Mouse (Mus musculus): ENCODE data around the gene Pdpr.
A peak's percentile ranks its signal among the peaks of the same experiment; 100 is the strongest.

DNA sequence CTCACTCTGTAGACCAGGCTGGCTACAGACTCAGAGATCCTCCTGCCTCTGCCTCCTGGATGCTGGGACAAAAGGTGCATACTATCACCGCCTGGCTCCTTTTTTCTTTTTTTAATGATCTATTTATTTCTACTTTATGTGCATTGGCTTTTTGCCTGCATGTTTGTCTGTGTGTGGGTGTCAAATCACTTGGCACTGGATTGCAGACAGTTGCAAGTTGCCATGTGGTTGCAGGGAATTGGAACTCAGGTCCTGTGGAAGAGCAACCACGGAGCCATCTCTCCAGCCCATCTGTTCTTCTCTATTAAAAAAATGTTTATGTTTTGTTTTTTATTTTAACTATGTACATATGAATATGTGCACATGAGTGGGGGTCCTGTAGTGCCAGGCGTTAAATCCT, 25.1 kb downstream of the Pdpr start:
- TF ChIP-seq TCF3 (IDR thresholded peaks at IDR 0.05; ENCODE audit: insufficient read length, low read depth) (no peak), POLR2A (IDR thresholded peaks at IDR 0.05; ENCODE audit: insufficient read length, low read depth) (no peak), MAX (IDR thresholded peaks at IDR 0.05; ENCODE audit: low read depth) (no peak), MYOG (IDR thresholded peaks at IDR 0.05; ENCODE audit: control insufficient read depth in 1 of 3, insufficient read depth in 1 of 3, insufficient read length in 2 of 3, low read depth in 2 of 3) (no peak), USF1 (IDR thresholded peaks at IDR 0.05; ENCODE audit: low read depth) (no peak), E2F4 (IDR thresholded peaks at IDR 0.05; ENCODE audit: insufficient read depth) (no peak), SRF (IDR thresholded peaks at IDR 0.05; ENCODE audit: control insufficient read depth, insufficient read length, low read depth) (no peak), MYOD1 (IDR thresholded peaks at IDR 0.05; ENCODE audit: control insufficient read depth in 1 of 3, insufficient read length in 2 of 3, low read depth in 2 of 3) (no peak), TCF12 (IDR thresholded peaks at IDR 0.05; ENCODE audit: insufficient read depth, poor library complexity, severe bottlenecking) (no peak), POLR2AphosphoS2 (IDR thresholded peaks at IDR 0.05; ENCODE audit: insufficient read length, low read depth) (no peak), CEBPB (IDR thresholded peaks at IDR 0.05; ENCODE audit: insufficient read depth, poor library complexity, severe bottlenecking) (0 out of 2 replicates have a peak, but pooled peaks have one; percentile 12), REST (IDR thresholded peaks at IDR 0.05; ENCODE audit: insufficient read depth, insufficient read length) (no peak)
